Mouse (Mus musculus): ENCODE data around the gene 4930402H24Rik.
"Not testable (repeated sequence)": the region's sequence is repeated elsewhere in the genome, so short reads cannot be mapped to it uniquely, and the experiment has no call there.

Gene 4930402H24Rik

DNA sequence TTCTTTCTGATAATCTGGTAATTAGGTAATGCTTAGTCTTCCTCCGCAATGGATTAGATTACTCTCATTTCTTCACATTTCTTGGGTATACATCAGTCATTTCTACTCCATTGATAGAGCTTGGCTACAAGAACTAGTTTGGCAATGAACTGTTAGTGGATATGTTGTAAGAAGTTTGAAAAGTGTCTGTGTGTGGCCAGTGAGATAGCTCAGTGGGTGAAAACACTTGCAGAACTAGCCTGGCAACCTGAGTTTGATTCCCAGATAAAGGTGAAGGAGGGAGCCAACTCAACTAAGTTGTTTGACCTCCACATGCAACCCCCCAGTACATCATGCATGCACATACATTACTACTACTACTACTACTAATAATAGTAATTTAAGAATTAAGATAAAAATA lies 53.2 kb downstream of the 4930402H24Rik start:
- no peak for DNase-seq (ENCODE audit: low read depth, low spot score)

DNA sequence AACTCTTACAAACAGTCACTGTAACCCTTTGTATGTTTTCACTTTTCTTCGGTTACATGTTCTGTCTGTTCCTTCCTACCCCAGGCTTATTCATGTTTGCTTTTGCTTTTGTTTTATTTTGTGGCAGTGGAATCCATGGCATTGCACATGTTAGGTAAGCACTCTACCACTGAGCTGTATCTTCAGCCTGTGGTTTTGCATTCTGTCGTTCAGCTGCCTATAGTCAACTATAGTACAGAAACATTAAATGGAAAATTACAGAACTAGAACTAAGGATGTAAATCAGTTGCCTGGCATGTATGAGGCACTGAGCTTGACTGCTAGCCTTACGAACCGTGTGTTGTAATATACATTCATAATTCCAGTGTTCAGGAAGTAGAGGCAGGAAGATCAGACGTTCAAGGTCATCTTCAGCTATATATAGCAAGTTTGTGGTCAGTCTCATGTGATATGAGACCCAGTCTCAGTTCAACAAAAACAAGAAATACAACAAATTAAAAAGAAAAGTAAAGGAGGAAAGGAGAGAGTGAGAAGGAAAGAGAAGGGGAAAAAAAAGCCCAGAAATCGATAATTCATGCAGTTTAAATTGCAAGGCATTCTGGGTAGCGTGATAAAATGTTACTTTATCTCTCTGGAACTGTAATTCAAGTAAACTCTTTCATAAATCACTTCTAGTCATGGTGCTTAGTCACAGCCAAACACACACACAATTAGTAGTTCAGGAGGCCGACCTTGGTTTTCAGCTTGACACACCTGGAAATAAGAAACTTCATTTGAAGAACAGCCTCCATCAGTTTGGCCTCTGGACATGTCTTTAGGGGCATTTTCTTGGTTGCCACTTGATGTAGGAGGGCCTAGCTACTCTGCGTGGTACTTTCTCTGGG lies 54.6 kb downstream of the 4930402H24Rik start:
- no peak for DNase-seq (ENCODE audit: low read depth, low spot score)

DNA sequence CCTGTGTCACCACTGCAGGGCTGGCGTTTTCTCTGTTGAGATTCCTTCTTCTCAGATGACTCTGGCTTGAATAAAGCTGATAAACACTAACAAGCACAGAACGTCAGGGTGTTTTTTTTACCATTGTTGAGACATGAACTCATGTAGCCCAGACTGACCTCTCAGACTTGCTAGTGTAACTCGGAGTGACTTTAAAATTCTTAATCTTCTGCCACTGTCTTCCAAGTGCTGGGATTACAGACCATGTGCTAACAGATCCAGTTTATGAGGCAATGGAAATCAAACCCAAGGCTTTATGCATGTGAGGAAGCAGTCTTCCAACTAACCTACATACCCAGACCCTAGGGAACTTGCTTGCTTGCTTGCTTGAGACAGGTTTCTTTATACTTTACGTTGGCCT lies 56.5 kb downstream of the 4930402H24Rik start:
- DNase-seq (ENCODE audit: low read depth, low spot score) = no peak

DNA sequence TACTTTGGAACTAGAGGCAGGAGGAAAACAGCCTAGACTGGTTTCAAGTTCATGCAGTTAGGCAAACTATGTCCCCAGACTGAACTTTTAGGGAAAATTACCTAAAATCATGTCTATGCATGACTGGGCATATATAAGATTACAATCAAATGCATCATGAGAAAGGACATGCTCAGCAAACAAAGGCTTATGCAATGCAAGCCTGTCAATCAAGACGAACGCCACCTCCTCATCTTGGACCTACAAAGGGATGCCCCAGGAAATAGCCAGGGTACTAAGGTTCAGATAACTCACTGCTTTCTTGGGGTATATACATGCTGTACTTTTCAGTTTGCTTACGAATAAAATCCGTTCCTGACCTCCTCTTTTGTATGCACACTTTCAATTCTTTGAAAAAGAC lies 57.9 kb downstream of the 4930402H24Rik start:
- no peak for DNase-seq (ENCODE audit: low read depth, low spot score)

DNA sequence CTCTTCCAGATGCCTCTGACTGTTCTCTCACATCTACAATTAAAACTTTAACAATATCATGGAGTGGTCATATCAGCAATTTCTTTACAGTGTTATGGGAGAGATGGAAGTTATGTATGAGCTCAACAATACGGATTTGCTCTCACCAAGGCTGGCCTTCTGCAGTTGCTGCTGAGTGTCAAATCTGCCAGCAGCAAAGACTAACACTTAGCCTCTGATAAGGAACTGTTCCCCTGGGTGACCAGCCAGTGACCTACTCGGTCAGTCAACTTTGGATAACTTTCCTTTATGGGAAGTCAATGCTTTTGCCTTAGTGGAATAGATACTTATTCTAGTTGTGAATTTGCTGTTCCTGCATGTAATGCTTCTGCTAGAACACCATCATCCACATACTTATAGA lies 62.6 kb downstream of the 4930402H24Rik start:
- no peak for DNase-seq (ENCODE audit: low read depth, low spot score)

GRCm38 (mm10) chr2:130840846-130841245 lies 65.4 kb downstream of the 4930402H24Rik start:
- DNase-seq (ENCODE audit: low read depth, low spot score) = peak; percentile 54

DNA sequence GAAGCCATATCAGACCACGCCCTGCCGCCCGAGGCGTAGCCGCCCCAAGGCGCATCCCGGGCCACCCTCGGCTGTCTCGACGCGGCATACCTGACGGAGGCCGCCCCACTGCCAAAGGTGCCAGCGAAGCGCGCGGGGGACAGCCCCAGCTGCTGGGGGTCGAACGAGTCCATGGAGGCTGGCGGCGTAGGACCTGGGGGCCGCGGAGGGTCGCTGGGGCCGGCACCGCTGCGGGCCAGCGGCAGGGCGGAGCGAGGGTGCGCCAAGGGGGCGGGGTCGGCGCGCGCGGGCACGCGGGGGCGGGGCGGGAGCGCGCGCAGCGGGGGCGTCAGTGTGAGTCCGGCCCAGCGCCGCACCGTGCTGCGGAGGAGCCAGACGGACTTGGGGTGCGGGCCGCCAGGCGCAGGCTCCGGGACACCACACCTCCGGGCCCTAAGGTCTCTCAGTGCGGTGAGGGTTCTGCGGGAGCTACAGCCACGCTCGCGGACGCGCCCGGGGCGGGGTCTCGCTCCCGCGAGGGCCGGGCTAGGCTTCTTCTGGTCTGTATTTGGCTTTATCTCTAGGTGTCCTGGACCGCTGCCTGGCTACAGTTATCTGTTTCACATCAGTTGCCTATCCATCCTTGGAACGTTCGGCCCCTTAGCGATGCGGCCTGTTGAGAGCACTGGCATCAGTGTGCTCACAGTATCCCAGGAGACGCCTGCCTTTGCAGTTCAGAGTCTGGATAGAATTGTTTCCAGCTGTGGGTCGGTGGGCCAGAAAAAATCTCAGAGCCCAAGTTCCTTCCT lies 66.1 kb downstream of the 4930402H24Rik start:
- DNase-seq (ENCODE audit: low read depth, low spot score) = peak; percentile 59

DNA sequence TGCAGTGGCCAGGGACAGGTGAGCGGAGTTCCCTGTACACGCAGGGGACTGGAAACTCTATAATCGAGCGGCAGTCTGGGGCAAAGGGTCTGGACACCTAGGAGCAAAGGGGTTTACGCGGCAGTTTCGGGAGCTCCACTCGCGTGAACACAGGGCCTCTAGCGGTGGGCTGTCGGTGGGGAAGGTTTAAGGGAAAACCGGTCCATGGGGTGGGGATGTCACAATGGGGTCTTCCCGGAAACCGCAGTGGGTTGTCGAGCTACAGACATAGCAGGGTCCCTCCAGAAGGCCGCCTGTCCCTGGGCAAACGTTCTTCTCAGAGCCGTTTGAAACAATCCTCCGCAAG lies 66.7 kb downstream of the 4930402H24Rik start:
- no peak for DNase-seq (ENCODE audit: low read depth, low spot score)

DNA sequence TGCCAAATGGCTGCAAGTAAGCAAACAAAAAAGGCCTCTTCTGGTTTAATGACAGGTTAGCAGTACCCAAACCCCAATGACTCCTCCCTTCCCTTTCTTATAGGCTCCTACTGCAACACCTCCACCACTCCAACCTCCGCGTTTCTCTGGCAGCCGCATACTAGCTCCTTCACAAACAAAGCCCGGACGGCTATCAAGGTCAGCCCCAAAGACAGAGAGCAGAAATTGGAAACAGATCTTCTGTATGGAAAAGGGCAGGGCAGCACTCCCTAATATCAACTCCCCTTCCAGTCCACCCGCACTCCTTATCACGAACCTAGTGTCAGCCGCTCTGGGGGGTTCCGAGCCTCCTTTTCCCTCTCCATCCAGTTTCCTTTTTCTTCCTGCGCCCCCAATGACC lies 67.1 kb downstream of the 4930402H24Rik start:
- DNase-seq (ENCODE audit: low read depth, low spot score) = no peak

GRCm38 (mm10) chr2:130838131-130838530 lies 68.1 kb downstream of the 4930402H24Rik start:
- DNase-seq (ENCODE audit: low read depth, low spot score) = no peak

GRCm38 (mm10) chr2:130833699-130834098 lies 72.5 kb downstream of the 4930402H24Rik start:
- DNase-seq (ENCODE audit: low read depth, low spot score) = no peak

DNA sequence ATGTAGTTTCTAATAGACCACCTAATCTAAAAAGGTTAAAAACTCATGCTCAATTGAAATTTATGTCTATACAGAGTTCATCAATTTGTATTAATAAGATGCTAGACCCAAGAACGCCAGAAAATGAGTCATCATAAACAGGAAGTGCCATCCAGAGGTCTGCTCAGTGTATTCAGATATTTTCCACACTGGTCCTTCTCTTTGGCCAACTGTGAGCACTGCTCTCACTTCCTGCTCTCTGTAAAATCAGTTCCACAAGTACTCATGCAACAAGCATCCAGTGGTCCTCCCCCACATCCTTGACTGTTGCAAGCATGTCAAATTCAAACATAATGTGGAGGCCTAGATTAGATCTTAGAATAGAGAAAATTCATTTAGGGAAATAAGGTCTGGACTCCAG lies 73.6 kb downstream of the 4930402H24Rik start:
- DNase-seq (ENCODE audit: low read depth, low spot score) = no peak

DNA sequence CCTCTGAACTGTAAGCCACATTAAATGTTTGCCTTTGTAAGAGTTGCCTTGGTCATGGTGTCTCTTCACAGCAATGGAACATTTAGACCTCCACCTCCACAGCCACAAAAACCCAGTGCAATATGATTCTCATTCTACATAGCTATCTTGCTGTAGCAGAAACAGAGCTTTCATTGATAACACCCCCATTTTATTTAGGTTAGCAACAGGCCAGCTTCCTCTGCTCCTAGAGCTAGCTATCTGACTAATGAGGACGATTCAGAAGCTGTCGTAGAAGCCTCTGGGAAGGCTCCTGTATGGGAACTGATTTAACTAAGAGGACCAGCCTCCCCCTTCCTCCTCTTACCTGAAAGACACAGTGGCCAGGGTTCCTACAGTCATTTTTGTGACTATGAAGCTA lies 74.2 kb downstream of the 4930402H24Rik start:
- no peak for DNase-seq (ENCODE audit: low read depth, low spot score)

DNA sequence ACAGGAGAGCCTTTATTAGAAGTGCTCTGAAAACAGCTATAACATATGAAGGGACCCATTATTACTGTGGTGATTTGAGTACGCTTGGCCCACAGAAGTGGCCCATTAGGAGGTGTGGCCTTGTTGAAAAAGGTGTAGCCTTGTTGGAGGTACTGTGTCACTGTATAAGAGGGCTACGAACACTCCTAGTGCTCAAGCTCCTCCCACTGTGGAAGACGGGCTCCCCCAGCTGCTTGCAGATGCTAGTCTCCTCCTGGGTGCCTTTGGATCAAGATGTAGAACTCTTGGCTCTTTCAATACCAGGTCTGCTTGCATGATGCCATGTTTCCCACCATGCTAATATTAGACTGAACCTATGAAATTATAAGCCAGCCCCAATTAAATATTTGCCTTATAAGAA lies 76.0 kb downstream of the 4930402H24Rik start:
- no peak for DNase-seq (ENCODE audit: low read depth, low spot score)

- no peak for DNase-seq (ENCODE audit: low read depth, low spot score)
These were observed 76.7 kb downstream of the 4930402H24Rik start for GRCm38 (mm10) chr2:130829496-130829895.

DNA sequence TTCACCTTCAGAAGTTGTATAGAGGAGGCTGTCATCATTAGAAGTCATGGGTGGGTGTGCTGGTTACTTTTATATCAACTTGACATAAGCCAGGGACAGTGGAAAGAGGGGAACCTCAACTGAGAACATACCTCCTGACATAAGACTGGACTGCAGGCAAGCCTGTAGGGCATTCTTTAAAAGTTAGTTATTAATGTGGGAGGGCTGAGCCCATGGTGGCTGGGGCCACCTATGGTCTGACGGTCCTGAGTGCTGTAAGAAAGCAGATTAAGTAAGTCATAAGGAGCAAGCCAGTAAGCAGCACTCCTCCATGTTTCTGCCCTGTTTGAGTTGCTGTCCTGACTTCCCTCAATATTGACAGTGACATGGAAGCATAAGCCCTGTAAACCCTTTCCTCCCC lies 77.5 kb downstream of the 4930402H24Rik start:
- DNase-seq (ENCODE audit: low read depth, low spot score) = no peak

- not testable (repeated sequence) for DNase-seq (ENCODE audit: low read depth, low spot score)
These were observed 78.1 kb downstream of the 4930402H24Rik start for GRCm38 (mm10) chr2:130828066-130828465.

GRCm38 (mm10) chr2:130827410-130827809 lies 78.8 kb downstream of the 4930402H24Rik start:
- DNase-seq (ENCODE audit: low read depth, low spot score) = no peak

- no peak for DNase-seq (ENCODE audit: low read depth, low spot score)
These were observed 87.2 kb downstream of the 4930402H24Rik start for GRCm38 (mm10) chr2:130818838-130819647.

- DNase-seq (ENCODE audit: low read depth, low spot score) = no peak
These were observed 88.3 kb downstream of the 4930402H24Rik start for GRCm38 (mm10) chr2:130817865-130818264.

GRCm38 (mm10) chr2:130816205-130816604 lies 90.0 kb downstream of the 4930402H24Rik start:
- no peak for DNase-seq (ENCODE audit: low read depth, low spot score)

DNA sequence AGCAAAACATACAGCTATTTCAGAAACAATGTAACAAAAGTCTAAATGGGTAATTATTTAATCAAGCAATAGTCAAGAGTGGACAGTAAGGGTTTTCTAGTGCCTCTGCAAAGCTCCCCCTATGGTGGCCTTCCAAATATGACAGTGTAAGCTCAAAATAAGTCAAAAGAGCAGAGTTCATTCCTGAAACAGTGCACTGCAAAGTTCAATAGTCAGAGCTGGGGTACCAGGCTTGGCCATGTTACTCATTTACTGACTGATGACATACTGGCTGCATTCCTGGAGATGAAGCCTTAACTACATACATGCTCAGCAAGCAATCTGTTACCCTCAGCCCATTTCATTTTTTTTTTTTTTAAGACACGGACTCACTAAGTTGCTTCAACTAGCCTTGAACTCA lies 91.7 kb downstream of the 4930402H24Rik start:
- DNase-seq (ENCODE audit: low read depth, low spot score) = no peak
